Mouse (Mus musculus) B cell, adult (primary cell): Measurements from ENCODE around the gene Srpk3. TPM values are rescaled to one million over a fixed set of nuclear protein-coding genes. Genes with fewer than 3 reads are reported as not detected.

ENCODE experiments used
- total RNA-seq: library from RNA; stranded (reverse); gene quantifications from 4 replicates; pipeline ENCODE4 v1.2.4, GENCODE M21; 2023; ENCODE audit not compliant: inconsistent age

Srpk3 gene
- 154 to 171 TPM (median 166 TPM) in 4 replicates for total RNA-seq

GRCm38 (mm10) chrX:73774168-73774760, at the start of gene Srpk3:
TSS of gene Srpk3 (plus strand) at chrX:73774405.

GRCm38 (mm10) chrX:73756334-73757140, 17.7 kb upstream of the Srpk3 start, which contains the start of gene Plxnb3:
TSS of gene Plxnb3 (plus strand) at chrX:73757090.

GRCm38 (mm10) chrX:73786364-73787224, 12.4 kb downstream of the Srpk3 start, which contains the start of the genes Idh3g and Ssr4:
TSS of gene Idh3g (minus strand) at chrX:73786897.
TSS of gene Ssr4 (plus strand) at chrX:73787028.

GRCm38 (mm10) chrX:73824185-73825151, 50.3 kb downstream of the Srpk3 start, which contains the start of gene Pdzd4:
TSS of gene Pdzd4 (minus strand) at chrX:73824969.

Other genes with a start within 250 kb of the Srpk3 start
- 0.24 TPM in 1 of 4 replicates, not detected in the others for gene Dusp9, start 135.0 kb upstream of the Srpk3 start, total RNA-seq
- gene Pnck, start 114.3 kb upstream of the Srpk3 start, total RNA-seq, result not detected in 4 replicates
- gene Slc6a8, start 101.3 kb upstream of the Srpk3 start, total RNA-seq, result 0.27 to 0.93 TPM (median 0.61 TPM) in 3 of 4 replicates, not detected in the other
- 130 to 149 TPM (median 134 TPM) in 4 replicates for gene Bcap31, start 58.2 kb upstream of the Srpk3 start, total RNA-seq
- 67.0 to 74.1 TPM (median 71.8 TPM) in 4 replicates for gene Abcd1, start 57.8 kb upstream of the Srpk3 start, total RNA-seq
- gene Plxnb3, start 17.3 kb upstream of the Srpk3 start, total RNA-seq, result 0.12 to 0.27 TPM in 2 of 4 replicates, not detected in the others
- gene Idh3g, start 12.5 kb downstream of the Srpk3 start, total RNA-seq, result 148 to 158 TPM (median 152 TPM) in 4 replicates
- gene Ssr4, start 12.6 kb downstream of the Srpk3 start, total RNA-seq, result 127 to 153 TPM (median 143 TPM) in 4 replicates
- 0.30 to 0.60 TPM (median 0.43 TPM) in 4 replicates for gene Pdzd4, start 50.6 kb downstream of the Srpk3 start, total RNA-seq
- gene Avpr2, start 117.7 kb downstream of the Srpk3 start, total RNA-seq, result not detected in 4 replicates
- gene L1cam, start 121.7 kb downstream of the Srpk3 start, total RNA-seq, result 14.4 to 17.2 TPM (median 15.6 TPM) in 4 replicates
- gene Arhgap4, start 147.5 kb downstream of the Srpk3 start, total RNA-seq, result 340 to 368 TPM (median 352 TPM) in 4 replicates
- 59.3 to 63.7 TPM (median 61.0 TPM) in 4 replicates for gene Naa10, start 147.5 kb downstream of the Srpk3 start, total RNA-seq
- 30.6 to 51.2 TPM (median 33.3 TPM) in 4 replicates for gene Renbp, start 156.4 kb downstream of the Srpk3 start, total RNA-seq
- 105 to 124 TPM (median 116 TPM) in 4 replicates for gene Hcfc1, start 192.0 kb downstream of the Srpk3 start, total RNA-seq
- 157 to 185 TPM (median 168 TPM) in 4 replicates for gene Irak1, start 249.5 kb downstream of the Srpk3 start, total RNA-seq